Mouse (Mus musculus) embryonic fibroblast, embryonic 13.5 days (primary cell): ENCODE measurements at regions not wholly inside any gene's neighbourhood (a gene's known extent, or its start where the extent isn't known, plus 50 kb on each side); places are given as distances from the start of the nearest gene placed in this dataset.

Experiments used
- CTCF ChIP-seq: IDR thresholded peaks from 2 replicates; pipeline ENCODE4 v1.5.1; 2011; ENCODE audit warnings: mild to moderate bottlenecking, control low read depth, low read length, moderate library complexity, borderline replicate concordance; ENCODE audit not compliant: insufficient read depth
- POLR2A ChIP-seq: IDR thresholded peaks from 2 replicates; pipeline ENCODE4 v1.6.1; 2011; ENCODE audit warnings: low read depth, mild to moderate bottlenecking, control low read depth, low read length, moderate library complexity

GRCm38 (mm10) chr5:119062478-119062877 lies 502.0 kb downstream of the Med13l start:
- TF ChIP-seq CTCF, result no peak
- TF ChIP-seq POLR2A, result no peak
